Mouse (Mus musculus): ENCODE results near the gene Atg4d. TPM values are rescaled to one million over a fixed set of nuclear protein-coding genes. Genes with fewer than 3 reads are reported as not detected.
"Not testable (repeated sequence)": the region's sequence is repeated elsewhere in the genome, so short reads cannot be mapped to it uniquely, and the experiment has no call there.

The Atg4d gene
- polyA plus RNA-seq, 1 experiment from 2014 or later: 40.0 TPM

DNA sequence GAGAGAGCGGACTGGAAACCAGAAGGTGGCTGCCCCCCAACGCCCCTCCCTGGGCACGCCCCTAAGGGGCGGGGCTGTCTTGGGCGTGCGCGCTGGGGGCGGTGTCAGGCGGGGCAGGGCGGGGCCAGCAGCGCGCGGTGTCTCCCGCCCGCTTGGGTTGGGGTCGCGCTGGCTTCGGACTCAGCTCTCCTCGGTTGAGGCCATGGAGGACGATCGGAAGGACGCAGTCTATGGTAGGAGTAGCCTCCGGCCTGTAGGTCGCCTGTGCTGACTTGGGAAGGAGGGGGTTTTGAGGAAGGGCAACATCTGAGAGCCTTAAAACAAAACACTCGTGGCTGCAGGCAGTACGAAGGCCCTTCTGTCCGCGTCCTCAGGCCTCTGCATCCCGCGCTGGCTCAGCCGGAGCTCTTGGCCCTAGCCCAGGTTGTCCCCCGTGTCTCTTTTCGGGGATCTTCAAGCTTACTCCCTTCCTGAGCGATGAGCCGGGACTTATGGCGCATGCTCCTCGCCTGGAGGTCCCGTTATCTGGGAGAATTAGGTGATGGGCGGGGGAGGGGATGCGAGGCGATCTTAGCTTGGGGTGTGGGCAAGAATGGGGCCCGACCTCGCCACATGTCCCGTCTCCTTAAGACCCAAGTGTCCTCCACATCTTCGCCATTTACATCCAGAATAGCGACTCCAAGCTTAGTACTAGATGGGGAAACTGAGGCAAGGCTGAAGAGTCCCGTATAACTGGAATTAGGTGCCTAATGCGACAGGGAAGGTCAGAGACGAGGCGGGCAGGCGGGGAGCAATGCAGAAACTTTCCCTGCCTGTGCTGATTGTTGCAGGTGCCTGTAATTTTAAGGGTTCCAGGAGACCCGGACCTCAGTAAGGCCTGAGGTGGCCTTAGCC is 55.8 kb downstream of the Atg4d start, which contains the start of gene Slc44a2:
TSS of gene Slc44a2 (plus strand) at position 80 of the 894 bp plus-strand sequence.
- H3K27me3 ChIP-seq (replicated peaks; ENCODE audit: insufficient read depth, low read length): no peaks in the 10 kb centered on the region
- H3K4me3 ChIP-seq (ENCODE audit: low read depth, low read length): peak within 1 kb of the TSS; percentile 68
- H3K9ac ChIP-seq (replicated peaks; ENCODE audit: low read depth): peak within 1 kb of the TSS; percentile 62
- no peaks in the 10 kb centered on the region for H3K36me3 ChIP-seq (ENCODE audit: insufficient read depth, low read length)
- ATAC-seq (peak; percentile 94), DNase-seq (ENCODE audit: low spot score) (peak; percentile 88)
- TF ChIP-seq EP300 (IDR thresholded peaks at IDR 0.05) (no peak), CTCF (IDR thresholded peaks at IDR 0.05) (peak; percentile 36)
- no peaks in the 10 kb centered on the region for H3K9me3 ChIP-seq (ENCODE audit: low read length)
- peak within 1 kb of the TSS; percentile 83 for H3K27ac ChIP-seq (ENCODE audit: low read length)
- peak within 1 kb of the TSS; percentile 72 for H3K4me2 ChIP-seq (replicated peaks; ENCODE audit: low read depth, low read length)
- peaks cover 3% of the 10 kb centered on the region; the same call in 1 of the 2 replicates for H3K4me1 ChIP-seq (ENCODE audit: insufficient read depth, low read depth, low read length)
- 1% methylated on average over 52 of the region's 52 CpGs for WGBS

DNA sequence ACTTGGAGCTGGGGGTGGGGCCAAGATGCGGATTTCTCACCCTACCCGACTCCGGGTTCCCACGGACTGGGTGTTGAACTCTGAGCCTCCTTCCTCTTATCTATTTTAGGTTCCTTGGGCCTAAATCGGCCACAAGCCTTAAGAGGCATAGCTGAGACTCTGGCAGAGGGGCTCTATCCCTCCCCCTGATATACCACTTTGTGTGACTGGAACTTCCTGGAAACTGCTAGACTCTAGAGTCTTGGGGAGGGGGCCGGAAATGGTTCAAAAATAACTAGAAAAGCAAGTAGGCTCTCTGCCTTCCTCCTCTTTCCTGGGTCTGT is 56.4 kb downstream of the Atg4d start:
- H3K36me3 ChIP-seq (ENCODE audit: insufficient read depth, low read length): no peaks in the 10 kb centered on the region
- peak overlapping the region; percentile 68 for H3K4me3 ChIP-seq (ENCODE audit: low read depth, low read length)
- DNase-seq (ENCODE audit: low spot score) (peak; percentile 58), ATAC-seq (peak; percentile 3; the same call in 1 of the 2 replicates)
- peak overlapping the region; percentile 62 for H3K9ac ChIP-seq (replicated peaks; ENCODE audit: low read depth)
- no peaks in the 10 kb centered on the region for H3K27me3 ChIP-seq (replicated peaks; ENCODE audit: insufficient read depth, low read length)
- 4% methylated on average over 6 of the region's 6 CpGs for WGBS
- no peaks in the 10 kb centered on the region for H3K9me3 ChIP-seq (ENCODE audit: low read length)
- peak overlapping the region; percentile 83; the same call in 1 of the 2 replicates for H3K27ac ChIP-seq (ENCODE audit: low read length)
- TF ChIP-seq EP300 (IDR thresholded peaks at IDR 0.05) (no peak), CTCF (IDR thresholded peaks at IDR 0.05) (no peak)
- peak overlapping the region; percentile 72 for H3K4me2 ChIP-seq (replicated peaks; ENCODE audit: low read depth, low read length)
- peaks cover 3% of the 10 kb centered on the region; the same call in 1 of the 2 replicates for H3K4me1 ChIP-seq (ENCODE audit: insufficient read depth, low read depth, low read length)

DNA sequence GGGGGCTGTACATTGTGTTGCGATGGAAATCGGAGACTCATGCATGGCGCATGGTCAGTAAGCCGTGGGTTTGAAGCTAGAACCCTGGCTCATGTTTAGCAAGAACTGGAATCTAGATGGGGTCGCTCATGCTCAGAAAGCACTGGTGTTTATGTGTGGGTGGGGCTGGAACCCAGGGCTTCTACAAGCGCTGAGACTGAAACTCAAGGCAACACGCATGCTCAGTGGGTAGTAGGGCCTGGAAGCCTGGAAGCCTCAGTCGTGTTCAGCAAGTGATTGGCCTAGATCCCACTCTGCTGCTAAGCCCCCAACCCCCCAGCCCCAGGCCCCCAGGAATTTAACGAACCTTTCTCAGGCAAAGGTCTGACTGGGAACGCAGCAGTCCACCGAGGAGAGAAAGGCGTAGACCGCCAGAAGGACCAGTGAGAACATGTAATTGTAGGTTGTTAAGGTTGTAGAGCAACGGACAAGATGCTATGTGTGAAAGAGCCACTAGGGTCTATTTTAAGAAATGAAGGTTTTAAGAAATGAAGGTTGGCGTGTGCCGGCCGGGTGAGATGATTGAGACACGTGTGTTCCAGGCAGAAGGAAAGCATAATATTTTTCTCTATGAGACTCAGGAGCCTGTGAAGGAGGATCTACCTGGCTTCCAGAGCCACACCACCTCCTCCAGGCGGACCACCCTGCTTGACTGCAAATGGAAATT is 57.3 kb downstream of the Atg4d start:
- ATAC-seq: no peak
- no peak for TF ChIP-seq CTCF (IDR thresholded peaks at IDR 0.05)
- no peak for TF ChIP-seq EP300 (IDR thresholded peaks at IDR 0.05)
- no peak overlapping the region for H3K9ac ChIP-seq (replicated peaks; ENCODE audit: low read depth)
- WGBS: 78% methylated on average over 19 of the region's 19 CpGs
- H3K9me3 ChIP-seq (ENCODE audit: low read length): no peaks in the 10 kb centered on the region
- H3K4me1 ChIP-seq (ENCODE audit: insufficient read depth, low read depth, low read length): peaks cover 6% of the 10 kb centered on the region
- H3K27me3 ChIP-seq (replicated peaks; ENCODE audit: insufficient read depth, low read length): no peaks in the 10 kb centered on the region
- peak overlapping the region; percentile 68; the same call in 1 of the 2 replicates for H3K4me3 ChIP-seq (ENCODE audit: low read depth, low read length)
- DNase-seq (ENCODE audit: low spot score): no peak
- H3K27ac ChIP-seq (ENCODE audit: low read length): peak overlapping the region; percentile 83; the same call in 1 of the 2 replicates
- H3K36me3 ChIP-seq (ENCODE audit: insufficient read depth, low read length): no peaks in the 10 kb centered on the region
- peak overlapping the region; percentile 72; the same call in 1 of the 2 replicates for H3K4me2 ChIP-seq (replicated peaks; ENCODE audit: low read depth, low read length)

GRCm38 (mm10) chr9:21322917-21323297 is 57.8 kb downstream of the Atg4d start:
- H3K36me3 ChIP-seq (ENCODE audit: insufficient read depth, low read length); H3K4me2 ChIP-seq (replicated peaks; ENCODE audit: low read depth, low read length); H3K9ac ChIP-seq (replicated peaks; ENCODE audit: low read depth); H3K27ac ChIP-seq (ENCODE audit: low read length); H3K4me3 ChIP-seq (ENCODE audit: low read depth, low read length); H3K9me3 ChIP-seq (ENCODE audit: low read length); ATAC-seq; H3K27me3 ChIP-seq (replicated peaks; ENCODE audit: insufficient read depth, low read length); DNase-seq (ENCODE audit: low spot score): not testable (repeated sequence)
- peaks cover 10% of the 10 kb centered on the region for H3K4me1 ChIP-seq (ENCODE audit: insufficient read depth, low read depth, low read length)
- 83% methylated on average over 7 of the region's 8 CpGs for WGBS

DNA sequence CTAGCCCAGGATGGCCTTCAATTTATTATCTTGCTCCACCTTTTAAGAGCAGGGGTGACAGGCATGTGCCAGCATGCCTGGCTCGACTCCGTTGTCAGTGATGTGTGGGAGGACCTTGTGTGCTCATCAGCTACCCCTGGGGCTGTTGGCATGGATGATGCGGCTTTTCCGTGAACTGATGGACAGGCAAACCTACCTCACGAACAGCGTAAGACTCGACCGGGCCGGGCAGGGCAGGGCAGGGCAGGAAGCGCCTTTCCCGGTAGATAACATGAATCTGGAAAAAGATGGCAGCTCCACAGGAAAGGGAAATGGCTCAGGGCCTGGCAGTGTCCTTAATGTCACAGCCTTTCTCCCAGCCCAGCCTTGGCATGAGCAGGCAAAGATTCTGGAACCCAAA is 59.2 kb downstream of the Atg4d start:
- TF ChIP-seq EP300 (IDR thresholded peaks at IDR 0.05) (peak; percentile 85), CTCF (IDR thresholded peaks at IDR 0.05) (no peak)
- DNase-seq (ENCODE audit: low spot score): peak; percentile 57

More for the DNA sequence above, 59.2 kb downstream of the Atg4d start:
- Histone ChIP-seq H3K4me1 (ENCODE audit: insufficient read depth, low read depth, low read length) (peaks cover 10% of the 10 kb centered on the region), H3K4me2 (replicated peaks; ENCODE audit: low read depth, low read length) (no peak overlapping the region), H3K36me3 (ENCODE audit: insufficient read depth, low read length) (no peaks in the 10 kb centered on the region), H3K4me3 (ENCODE audit: low read depth, low read length) (no peak overlapping the region), H3K27ac (ENCODE audit: low read length) (peak overlapping the region; percentile 62; the same call in 1 of the 2 replicates), H3K9ac (replicated peaks; ENCODE audit: low read depth) (no peak overlapping the region), H3K9me3 (ENCODE audit: low read length) (no peaks in the 10 kb centered on the region), H3K27me3 (replicated peaks; ENCODE audit: insufficient read depth, low read length) (no peaks in the 10 kb centered on the region)
- peak; percentile 43 for ATAC-seq
- 74% methylated on average over 11 of the region's 11 CpGs for WGBS

Other genes with a start within 250 kb of the Atg4d start
- 236 and 352 TPM in 2 replicates for gene Icam1, start 249.3 kb upstream of the Atg4d start, polyA plus RNA-seq (2015; fragmentation: Nextera tagmentation; extraction: Ambion mirVana)
- 3.3 and 3.8 TPM in 2 replicates for gene Icam4, start 235.9 kb upstream of the Atg4d start, polyA plus RNA-seq (2015; fragmentation: Nextera tagmentation; extraction: Ambion mirVana)
- gene Icam5, start 233.2 kb upstream of the Atg4d start, polyA plus RNA-seq (2015; fragmentation: Nextera tagmentation; extraction: Ambion mirVana): 0.18 and 0.27 TPM in 2 replicates
- 0.51 TPM in 1 of 2 replicates, not detected in the other for gene Zglp1, start 198.2 kb upstream of the Atg4d start, polyA plus RNA-seq (2015; fragmentation: Nextera tagmentation; extraction: Ambion mirVana)
- gene Gm49373, start 192.2 kb upstream of the Atg4d start, polyA plus RNA-seq (2015; fragmentation: Nextera tagmentation; extraction: Ambion mirVana): 0.11 TPM in 1 of 2 replicates, not detected in the other
- 36.7 and 40.9 TPM in 2 replicates for gene Fdx1l, start 191.7 kb upstream of the Atg4d start, polyA plus RNA-seq (2015; fragmentation: Nextera tagmentation; extraction: Ambion mirVana)
- 0.60 and 0.69 TPM in 2 replicates for gene Gm38431, start 173.3 kb upstream of the Atg4d start, polyA plus RNA-seq (2015; fragmentation: Nextera tagmentation; extraction: Ambion mirVana)
- gene Raver1, start 173.3 kb upstream of the Atg4d start, polyA plus RNA-seq (2015; fragmentation: Nextera tagmentation; extraction: Ambion mirVana): 15.3 and 16.8 TPM in 2 replicates
- 10.9 and 12.5 TPM in 2 replicates for gene Tyk2, start 134.1 kb upstream of the Atg4d start, polyA plus RNA-seq (2015; fragmentation: Nextera tagmentation; extraction: Ambion mirVana)
- 165 and 171 TPM in 2 replicates for gene Cdc37, start 115.3 kb upstream of the Atg4d start, polyA plus RNA-seq (2015; fragmentation: Nextera tagmentation; extraction: Ambion mirVana)
- 3.9 and 4.7 TPM in 2 replicates for gene Pde4a, start 99.6 kb upstream of the Atg4d start, polyA plus RNA-seq (2015; fragmentation: Nextera tagmentation; extraction: Ambion mirVana)
- gene Keap1, start 25.9 kb upstream of the Atg4d start, polyA plus RNA-seq (2015; fragmentation: Nextera tagmentation; extraction: Ambion mirVana): 44.7 and 45.9 TPM in 2 replicates
- gene S1pr5, start 16.9 kb upstream of the Atg4d start, polyA plus RNA-seq (2015; fragmentation: Nextera tagmentation; extraction: Ambion mirVana): 0.12 and 0.13 TPM in 2 replicates
- gene Kri1, start 22.7 kb downstream of the Atg4d start, polyA plus RNA-seq (2015; fragmentation: Nextera tagmentation; extraction: Ambion mirVana): 8.9 and 11.9 TPM in 2 replicates
- 33.9 and 34.9 TPM in 2 replicates for gene Cdkn2d, start 26.1 kb downstream of the Atg4d start, polyA plus RNA-seq (2015; fragmentation: Nextera tagmentation; extraction: Ambion mirVana)
- 35.9 and 36.4 TPM in 2 replicates for gene Ap1m2, start 47.0 kb downstream of the Atg4d start, polyA plus RNA-seq (2015; fragmentation: Nextera tagmentation; extraction: Ambion mirVana)
- 155 and 165 TPM in 2 replicates for gene Slc44a2, start 55.4 kb downstream of the Atg4d start, polyA plus RNA-seq (2015; fragmentation: Nextera tagmentation; extraction: Ambion mirVana)
- 53.4 and 58.5 TPM in 2 replicates for gene Ilf3, start 102.6 kb downstream of the Atg4d start, polyA plus RNA-seq (2015; fragmentation: Nextera tagmentation; extraction: Ambion mirVana)
- gene Qtrt1, start 146.5 kb downstream of the Atg4d start, polyA plus RNA-seq (2015; fragmentation: Nextera tagmentation; extraction: Ambion mirVana): 17.4 and 20.6 TPM in 2 replicates
- gene Dnm2, start 159.6 kb downstream of the Atg4d start, polyA plus RNA-seq (2015; fragmentation: Nextera tagmentation; extraction: Ambion mirVana): 79.8 and 81.1 TPM in 2 replicates
- gene Tmed1, start 245.0 kb downstream of the Atg4d start, polyA plus RNA-seq (2015; fragmentation: Nextera tagmentation; extraction: Ambion mirVana): 60.8 and 71.3 TPM in 2 replicates

Data from lung, postnatal 0 days (tissue).